Mouse (Mus musculus): Measurements from ENCODE around the gene Fbxw20. TPM values are rescaled to one million over a fixed set of nuclear protein-coding genes. Genes with fewer than 3 reads are reported as not detected.
"Not testable (repeated sequence)": the region's sequence is repeated elsewhere in the genome, so short reads cannot be mapped to it uniquely, and the experiment has no call there.

The Fbxw20 gene
- polyA plus RNA-seq (2016; fragmentation: Nextera tagmentation; extraction: Ambion mirVana), result not detected in 2 replicates

DNA sequence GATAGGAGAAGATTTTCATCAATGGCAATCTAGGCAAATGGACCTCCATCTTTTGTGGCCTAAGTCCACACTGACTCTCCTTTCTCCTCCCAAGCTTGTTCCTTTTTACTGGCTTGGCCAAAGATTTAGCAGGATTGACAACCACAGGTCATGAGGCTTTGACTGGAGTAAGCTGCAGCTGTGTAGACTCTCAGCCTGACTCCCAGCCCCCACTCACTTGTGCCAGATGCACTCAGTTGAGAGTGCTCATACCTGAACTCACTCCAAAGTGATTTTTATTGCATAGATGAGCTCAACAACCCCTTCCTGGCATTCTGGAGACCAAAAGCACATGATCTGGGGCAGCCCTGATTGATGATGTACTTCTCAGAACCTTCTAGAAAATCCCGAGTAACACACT, at the start of gene Fbxw20:
Gene Fbxw20 (minus strand): TSS at position 101 of the 400 bp plus-strand sequence.
- Histone ChIP-seq H3K4me1 (no peaks in the 10 kb centered on the region), H3K4me2 (replicated peaks) (no peak within 1 kb of the TSS)
- ATAC-seq (ENCODE audit: low FRiP score), result no peak

DNA sequence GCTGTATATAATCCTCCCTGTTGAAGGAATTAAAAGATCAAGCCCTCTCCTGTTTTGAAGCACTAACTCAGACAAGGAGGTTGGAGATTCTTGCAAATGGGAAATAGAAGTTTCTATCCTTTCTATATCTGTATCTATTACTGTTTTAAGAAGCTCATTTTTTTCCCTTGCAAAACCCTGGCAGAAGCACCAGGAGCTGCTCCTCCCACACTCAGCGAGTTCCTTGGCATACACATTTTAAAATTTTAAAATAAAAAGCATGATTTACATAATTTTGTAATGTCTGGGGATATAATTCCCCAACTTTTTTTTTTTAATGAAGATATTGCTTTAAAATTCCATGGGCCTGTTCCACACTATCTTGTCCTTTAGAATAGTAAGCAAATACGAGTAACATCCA, 28.5 kb upstream of the Fbxw20 start:
- Histone ChIP-seq H3K4me1 (no peaks in the 10 kb centered on the region), H3K9me3 (replicated peaks) (no peaks in the 10 kb centered on the region), H3K9ac (no peak overlapping the region), H3K4me2 (replicated peaks) (no peak overlapping the region), H3K4me3 (no peak overlapping the region), H3K27ac (no peak overlapping the region), H3K27me3 (no peaks in the 10 kb centered on the region), H3K36me3 (no peaks in the 10 kb centered on the region)
- 71% methylated on average over 2 of the region's 2 CpGs for WGBS
- no peak for ATAC-seq (ENCODE audit: low FRiP score)

More for the DNA sequence above, at the start of gene Fbxw20:
- H3K4me3 ChIP-seq, result no peak within 1 kb of the TSS
- no peak within 1 kb of the TSS for H3K27ac ChIP-seq
- H3K9ac ChIP-seq, result no peak within 1 kb of the TSS
- no peaks in the 10 kb centered on the region for H3K27me3 ChIP-seq
- no peaks in the 10 kb centered on the region for H3K36me3 ChIP-seq
- no peaks in the 10 kb centered on the region for H3K9me3 ChIP-seq (replicated peaks)
- WGBS, result 78% methylated on average over 1 of the region's 1 CpGs

DNA sequence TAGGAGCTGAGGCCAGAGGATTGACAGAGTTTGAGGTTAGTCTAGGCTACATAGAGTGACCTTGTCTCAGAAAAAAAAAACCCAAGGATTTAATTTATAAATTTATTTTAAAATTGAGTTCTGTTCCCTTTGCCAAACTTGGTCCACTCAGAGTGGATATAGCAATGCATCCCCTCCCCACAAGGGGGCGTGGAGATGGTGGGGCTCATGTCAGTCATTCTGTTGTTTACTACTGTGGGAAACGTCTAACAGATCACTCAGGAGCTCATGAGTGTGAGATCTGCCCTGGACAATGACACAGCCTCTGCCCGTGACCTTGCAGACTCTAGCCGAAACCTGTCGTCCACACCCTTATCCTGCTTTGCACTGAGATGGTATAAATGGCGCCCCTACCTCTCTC, 16.1 kb downstream of the Fbxw20 start:
- WGBS, result 72% methylated on average over 6 of the region's 6 CpGs
- Histone ChIP-seq H3K9ac (no peak overlapping the region), H3K4me2 (replicated peaks) (no peak overlapping the region), H3K9me3 (replicated peaks) (no peaks in the 10 kb centered on the region), H3K4me1 (no peaks in the 10 kb centered on the region), H3K27me3 (no peaks in the 10 kb centered on the region), H3K4me3 (no peak overlapping the region), H3K36me3 (no peaks in the 10 kb centered on the region), H3K27ac (no peak overlapping the region)
- no peak for ATAC-seq (ENCODE audit: low FRiP score)

DNA sequence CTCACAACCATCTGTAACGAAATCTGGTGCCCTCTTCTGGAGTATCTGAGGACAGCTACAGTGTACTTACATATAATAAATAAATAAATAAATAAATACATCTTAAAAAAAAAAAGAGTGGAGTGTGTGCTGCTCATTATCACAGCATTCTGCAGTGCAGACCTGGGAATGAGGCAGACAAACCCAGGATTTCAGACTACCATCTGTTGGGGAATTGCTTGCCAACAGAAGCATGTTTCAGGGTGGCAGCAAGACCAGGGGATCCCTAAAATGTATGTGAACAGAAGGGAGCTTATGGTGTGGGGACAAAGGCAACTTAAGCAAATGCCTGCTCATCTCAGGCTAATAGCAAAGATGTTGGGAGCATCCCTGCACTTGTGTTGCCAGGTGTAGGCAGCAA, 33.2 kb downstream of the Fbxw20 start:
- WGBS, result 69% methylated on average over 1 of the region's 1 CpGs
- not testable (repeated sequence) for H3K4me1 ChIP-seq; ATAC-seq (ENCODE audit: low FRiP score); H3K9ac ChIP-seq; H3K4me3 ChIP-seq; H3K27ac ChIP-seq; H3K27me3 ChIP-seq; H3K9me3 ChIP-seq (replicated peaks); H3K36me3 ChIP-seq; H3K4me2 ChIP-seq (replicated peaks)

DNA sequence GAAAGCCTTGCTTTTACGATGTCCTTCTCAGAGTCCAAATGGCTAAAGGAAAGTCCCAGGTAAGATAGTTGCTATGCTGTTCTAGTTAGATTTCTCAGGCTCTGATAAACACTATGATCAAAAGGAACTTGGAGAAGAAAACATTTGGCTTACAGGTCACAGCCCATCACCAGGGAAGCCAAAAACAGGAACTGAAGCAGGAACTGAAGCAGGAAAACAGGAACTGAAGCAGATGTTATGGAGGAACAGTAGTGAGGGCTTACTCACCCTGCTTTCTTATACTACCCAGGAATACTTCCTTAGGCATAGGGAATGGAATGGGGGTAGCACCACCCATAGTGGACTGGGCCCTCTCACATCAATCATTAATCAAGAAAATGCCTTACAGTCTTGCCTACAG, 34.2 kb downstream of the Fbxw20 start:
- no peaks in the 10 kb centered on the region; the same call in 1 of the 2 replicates for H3K9me3 ChIP-seq (replicated peaks)
- H3K9ac ChIP-seq, result no peak overlapping the region
- H3K36me3 ChIP-seq, result no peaks in the 10 kb centered on the region
- H3K27ac ChIP-seq, result no peak overlapping the region
- ATAC-seq (ENCODE audit: low FRiP score), result no peak
- H3K27me3 ChIP-seq, result no peaks in the 10 kb centered on the region
- no peak overlapping the region for H3K4me2 ChIP-seq (replicated peaks)
- H3K4me3 ChIP-seq, result no peak overlapping the region
- H3K4me1 ChIP-seq, result no peaks in the 10 kb centered on the region
- WGBS, result 85% methylated on average over 1 of the region's 1 CpGs

DNA sequence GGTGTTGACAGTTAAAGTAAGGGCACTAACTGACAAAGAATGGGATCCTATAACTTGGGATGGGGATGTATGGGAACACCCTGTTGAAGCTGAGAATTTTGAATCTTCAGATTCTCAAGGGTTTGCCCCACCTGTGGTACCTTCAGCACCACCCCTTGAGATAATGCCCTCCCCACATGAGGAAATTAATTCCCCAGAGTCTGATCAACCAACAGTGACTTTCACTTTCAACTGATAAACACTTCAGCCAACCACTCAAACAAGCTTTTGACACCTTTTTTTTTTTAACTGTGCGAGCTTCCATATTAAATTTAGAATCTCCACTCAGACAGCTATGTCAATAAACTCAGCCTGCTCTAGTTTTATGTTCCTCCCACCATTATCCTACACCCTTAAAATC, 35.2 kb downstream of the Fbxw20 start:
- Histone ChIP-seq H3K4me2 (replicated peaks) (no peak overlapping the region), H3K4me1 (no peaks in the 10 kb centered on the region), H3K27ac (no peak overlapping the region), H3K27me3 (no peaks in the 10 kb centered on the region), H3K9me3 (replicated peaks) (no peaks in the 10 kb centered on the region; the same call in 1 of the 2 replicates), H3K4me3 (no peak overlapping the region), H3K36me3 (no peaks in the 10 kb centered on the region), H3K9ac (no peak overlapping the region)
- ATAC-seq (ENCODE audit: low FRiP score), result no peak
- 71% methylated on average over 1 of the region's 1 CpGs for WGBS

DNA sequence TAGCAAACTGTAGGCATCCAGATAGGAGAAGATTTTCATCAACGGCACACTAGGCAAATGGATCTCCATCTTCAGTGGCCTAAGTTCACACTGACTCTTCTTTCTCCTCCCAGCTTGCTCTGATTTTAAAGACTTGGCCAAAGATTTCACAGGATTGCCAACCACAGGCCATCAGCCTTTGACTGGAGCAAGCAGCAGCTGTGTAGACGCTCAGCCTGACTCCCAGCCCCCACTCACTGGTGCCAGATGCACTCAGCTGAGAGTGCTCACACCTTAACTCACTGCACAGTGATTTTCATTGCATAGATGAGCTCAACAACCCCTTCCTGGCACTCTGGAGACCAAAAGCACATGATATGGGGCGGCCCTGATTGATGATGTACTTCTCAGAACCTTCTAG, 38.7 kb downstream of the Fbxw20 start, which contains the start of gene Fbxw13:
Gene Fbxw13 (minus strand): TSS at position 101 of the 400 bp plus-strand sequence.
- WGBS, result 79% methylated on average over 3 of the region's 3 CpGs
- not testable (repeated sequence) for H3K27ac ChIP-seq; H3K9me3 ChIP-seq (replicated peaks); ATAC-seq (ENCODE audit: low FRiP score); H3K9ac ChIP-seq; H3K4me3 ChIP-seq; H3K4me2 ChIP-seq (replicated peaks); H3K36me3 ChIP-seq; H3K4me1 ChIP-seq; H3K27me3 ChIP-seq

DNA sequence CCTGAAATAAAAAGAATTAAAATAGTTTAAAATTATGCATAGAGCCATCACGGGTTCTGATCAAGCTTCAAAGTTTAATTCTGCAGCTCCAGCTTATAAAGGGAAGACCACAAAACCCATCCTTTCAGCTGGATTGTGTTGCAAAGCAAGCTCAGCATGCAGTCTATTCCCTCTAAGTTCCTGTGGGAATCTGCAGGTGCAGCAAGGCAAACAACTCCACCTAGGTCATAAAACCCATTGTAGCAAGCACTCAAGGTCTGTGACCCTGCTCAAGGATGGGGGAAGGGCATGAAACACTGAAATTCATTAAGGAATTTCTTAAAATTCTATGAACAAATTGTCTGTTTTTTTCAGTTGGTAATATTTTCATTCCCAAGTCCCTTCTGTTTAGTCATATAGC, 57.3 kb downstream of the Fbxw20 start:
- Histone ChIP-seq H3K36me3 (no peaks in the 10 kb centered on the region), H3K27me3 (no peaks in the 10 kb centered on the region), H3K4me1 (no peaks in the 10 kb centered on the region), H3K27ac (no peak overlapping the region), H3K9ac (no peak overlapping the region), H3K4me2 (replicated peaks) (no peak overlapping the region), H3K9me3 (replicated peaks) (no peaks in the 10 kb centered on the region; the same call in 1 of the 2 replicates), H3K4me3 (no peak overlapping the region)
- WGBS, result 76% methylated on average over 1 of the region's 1 CpGs
- ATAC-seq (ENCODE audit: low FRiP score), result no peak

DNA sequence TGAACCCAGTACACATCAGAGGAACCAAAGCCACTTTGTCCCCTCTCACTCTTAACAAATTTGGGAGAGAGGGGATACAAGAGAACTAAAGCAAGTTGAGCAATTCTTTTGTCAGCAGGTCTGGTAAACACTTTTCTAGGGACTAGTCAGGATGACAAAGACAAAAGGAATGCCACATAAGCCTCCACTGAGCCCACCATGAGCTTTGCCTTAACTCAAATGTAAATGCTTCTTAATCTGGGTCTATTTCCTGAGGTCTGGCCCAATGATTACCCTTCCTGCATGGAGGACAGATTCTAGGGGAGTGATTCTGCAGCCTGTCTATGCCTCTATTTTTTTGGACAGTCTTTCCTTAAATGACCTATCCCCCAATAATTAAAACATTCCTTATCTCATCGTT, 58.3 kb downstream of the Fbxw20 start:
- Histone ChIP-seq H3K4me3 (no peak overlapping the region), H3K4me2 (replicated peaks) (no peak overlapping the region), H3K4me1 (no peaks in the 10 kb centered on the region), H3K36me3 (no peaks in the 10 kb centered on the region), H3K27me3 (no peaks in the 10 kb centered on the region), H3K9me3 (replicated peaks) (no peaks in the 10 kb centered on the region; the same call in 1 of the 2 replicates), H3K9ac (no peak overlapping the region), H3K27ac (no peak overlapping the region)
- no peak for ATAC-seq (ENCODE audit: low FRiP score)
- 76% methylated on average over 1 of the region's 1 CpGs for WGBS

Other genes with a start within 250 kb of the Fbxw20 start
- not detected in 2 replicates for gene Ucn2, start 248.7 kb downstream of the Fbxw20 start, polyA plus RNA-seq (2016; fragmentation: Nextera tagmentation; extraction: Ambion mirVana)
- 20.1 and 24.0 TPM in 2 replicates for gene Pfkfb4, start 243.0 kb downstream of the Fbxw20 start, polyA plus RNA-seq (2016; fragmentation: Nextera tagmentation; extraction: Ambion mirVana)
- gene Shisa5, start 196.2 kb downstream of the Fbxw20 start, polyA plus RNA-seq (2016; fragmentation: Nextera tagmentation; extraction: Ambion mirVana), result 52.3 and 56.6 TPM in 2 replicates
- 8.0 and 9.9 TPM in 2 replicates for gene Trex1, start 175.0 kb downstream of the Fbxw20 start, polyA plus RNA-seq (2016; fragmentation: Nextera tagmentation; extraction: Ambion mirVana)
- 29.3 and 31.8 TPM in 2 replicates for gene Atrip, start 160.6 kb downstream of the Fbxw20 start, polyA plus RNA-seq (2016; fragmentation: Nextera tagmentation; extraction: Ambion mirVana)
- 11.9 and 12.1 TPM in 2 replicates for gene Ccdc51, start 152.3 kb downstream of the Fbxw20 start, polyA plus RNA-seq (2016; fragmentation: Nextera tagmentation; extraction: Ambion mirVana)
- gene Tma7, start 152.2 kb downstream of the Fbxw20 start, polyA plus RNA-seq (2016; fragmentation: Nextera tagmentation; extraction: Ambion mirVana), result 746 and 747 TPM in 2 replicates
- gene Plxnb1, start 139.4 kb downstream of the Fbxw20 start, polyA plus RNA-seq (2016; fragmentation: Nextera tagmentation; extraction: Ambion mirVana), result 38.4 and 41.2 TPM in 2 replicates
- gene Fbxw21, start 72.7 kb downstream of the Fbxw20 start, polyA plus RNA-seq (2016; fragmentation: Nextera tagmentation; extraction: Ambion mirVana), result not detected in 2 replicates
- not detected in 2 replicates for gene Fbxw13, start 38.8 kb downstream of the Fbxw20 start, polyA plus RNA-seq (2016; fragmentation: Nextera tagmentation; extraction: Ambion mirVana)
- gene Fbxw14, start 52.9 kb upstream of the Fbxw20 start, polyA plus RNA-seq (2016; fragmentation: Nextera tagmentation; extraction: Ambion mirVana), result not detected in 2 replicates
- not detected in 2 replicates for gene Fbxw28, start 104.9 kb upstream of the Fbxw20 start, polyA plus RNA-seq (2016; fragmentation: Nextera tagmentation; extraction: Ambion mirVana)
- gene Fbxw22, start 169.5 kb upstream of the Fbxw20 start, polyA plus RNA-seq (2016; fragmentation: Nextera tagmentation; extraction: Ambion mirVana), result not detected in 2 replicates
- gene Fbxw16, start 214.4 kb upstream of the Fbxw20 start, polyA plus RNA-seq (2016; fragmentation: Nextera tagmentation; extraction: Ambion mirVana), result not detected in 2 replicates